Mouse (Mus musculus) Patski (cell line): ENCODE data around the gene Misp. TPM values are rescaled to one million over a fixed set of nuclear protein-coding genes. Genes with fewer than 3 reads are reported as not detected.

Experiments
- ATAC-seq: fragments of 100-300 bp; one replicate; pipeline ENCODE4 v1.8.0; 2021
- CTCF ChIA-PET: fragments of 350-600 bp; sonication (Branson Sonifier 250); formaldehyde crosslinking; loops from one replicate; lab custom pipeline; 2022; ENCODE audit warnings: inconsistent platforms; lab: Charles Lee
- POLR2A ChIA-PET: fragments of 350-600 bp; sonication (Branson Sonifier 250); formaldehyde crosslinking; loops from one replicate; lab custom pipeline; 2022; ENCODE audit warnings: antibody characterized with exemption, inconsistent platforms; lab: Charles Lee
- DNase-seq: peaks from one replicate; pipeline ENCODE4 v3.0.0-alpha.2; 2011; ENCODE audit warnings: low read depth, low spot score
- H3K27me3 ChIP-seq: fragments of 371-371 bp; one replicate; pipeline ENCODE4 v1.5.1; 2021
- CTCF ChIP-seq: fragments of 100-300 bp; IDR thresholded peaks from one replicate; pipeline ENCODE4 v1.5.1; 2021
- in situ Hi-C: fragments of 300-500 bp; cut with MboI; formaldehyde crosslinking; loops from 3 replicates; pipeline ENCODE4 v1.11.1; 2018; ENCODE audit warnings: low pct_unique_long_range_greater_than_20kb, mixed read lengths
- polyA plus RNA-seq: library from polyadenylated mRNA; unstranded; gene quantifications from one replicate; pipeline ENCODE4 v1.2.3, GENCODE M21; 2021

The Misp gene
- polyA plus RNA-seq, 1 experiment from 2014 or later = 0.17 TPM

DNA sequence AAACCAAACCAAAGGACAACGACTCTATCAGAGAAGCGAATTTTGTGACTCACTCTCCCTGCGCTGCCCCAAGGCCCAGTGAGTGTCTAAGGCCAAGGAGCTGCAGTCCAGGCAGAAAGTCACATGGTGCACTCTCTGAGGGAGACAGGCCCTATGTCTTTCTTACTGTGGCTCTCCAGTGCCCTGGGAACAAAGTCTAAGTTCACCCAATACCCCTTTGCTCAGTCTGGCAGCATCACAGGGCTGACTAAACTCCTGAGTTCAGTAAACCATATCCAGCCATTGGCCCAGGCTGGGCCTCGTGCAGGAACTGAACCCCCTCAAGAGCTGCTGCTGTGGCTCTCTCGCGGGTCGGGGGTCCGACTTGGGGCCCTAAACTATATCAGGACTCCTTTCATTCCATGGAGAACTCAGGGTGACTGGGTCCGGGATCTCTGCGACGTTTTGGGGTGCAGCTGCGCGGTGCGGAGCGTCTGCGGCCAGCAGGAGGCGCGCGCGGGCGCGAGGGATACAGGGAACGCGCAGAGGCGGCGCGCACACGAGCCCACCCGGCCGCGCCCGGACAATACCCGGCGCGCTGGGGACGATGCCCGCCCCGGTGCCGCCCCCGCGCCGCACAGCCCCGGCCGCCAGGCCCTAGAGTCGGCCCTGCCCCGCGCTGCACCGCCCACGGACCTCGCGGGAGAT, 27.6 kb upstream of the Misp start, which contains the start of gene Palm:
Gene Palm, plus strand, starts transcription at position 522 of the 687 bp plus-strand sequence.
- no peaks in the 10 kb centered on the region for H3K27me3 ChIP-seq
- DNase-seq = no peak
- peak; percentile 53 for ATAC-seq
- in situ Hi-C loops = no loop called here
- no peak for TF ChIP-seq CTCF
- ChIA-PET CTCF (interaction anchor here (0.7 to 3.2 kb wide), 6 partner anchors 9 to 95 kb away, joined by 3 to 24 read pairs (median 4); no protein-coding TSS in a partner anchor), POLR2A (interaction anchor here (2.7 kb wide), 1 partner anchor 19 kb away, joined by 12 read pairs; no protein-coding TSS in a partner anchor)

DNA sequence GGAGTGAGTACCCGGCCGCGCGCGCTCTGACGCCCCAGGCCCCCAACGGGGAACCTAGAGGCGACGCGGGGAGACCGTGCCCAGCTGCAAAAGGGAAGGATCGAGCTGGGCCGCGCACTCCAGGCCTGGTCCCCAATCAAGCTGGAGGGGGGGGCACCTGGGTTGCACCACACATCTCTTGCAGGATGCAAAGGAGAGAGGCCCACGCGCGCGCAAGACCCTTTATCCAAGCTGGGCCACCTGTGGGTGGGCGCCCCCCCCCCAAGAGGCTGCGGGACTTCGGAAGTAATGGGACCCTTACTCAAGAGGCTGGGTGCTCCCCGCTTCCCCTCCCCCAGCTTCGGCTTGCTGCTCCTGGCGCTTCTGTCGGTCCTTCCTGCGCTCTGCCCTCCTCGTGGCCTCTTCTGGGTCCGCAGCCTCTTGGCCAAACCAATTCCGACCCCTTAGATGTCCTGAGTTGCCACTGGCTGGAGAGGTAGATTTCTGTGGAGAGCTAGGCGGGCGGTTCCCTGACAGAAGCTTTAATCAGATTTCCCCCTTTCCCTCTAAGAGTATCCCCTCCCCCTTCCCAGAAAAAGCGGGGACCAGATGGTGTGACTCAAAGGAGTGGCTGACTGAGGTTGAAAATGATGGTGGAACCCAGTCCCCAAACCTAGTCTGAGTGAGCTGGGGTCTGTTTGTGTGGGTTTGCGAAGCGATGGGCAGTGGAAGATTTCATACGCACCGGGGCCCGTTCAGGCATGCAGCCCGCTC, 26.9 kb upstream of the Misp start:
- H3K27me3 ChIP-seq = no peaks in the 10 kb centered on the region
- TF ChIP-seq CTCF = no peak
- in situ Hi-C loops = no loop called here
- DNase-seq = no peak
- ChIA-PET CTCF (interaction anchor here (0.7 to 3.2 kb wide), 7 partner anchors 8 to 96 kb away, joined by 3 to 24 read pairs (median 6); no protein-coding TSS in a partner anchor), POLR2A (interaction anchor here (0.6 to 2.7 kb wide), 4 partner anchors 9 to 22 kb away, joined by 3 to 12 read pairs (median 4); no protein-coding TSS in a partner anchor)
- no peak for ATAC-seq

DNA sequence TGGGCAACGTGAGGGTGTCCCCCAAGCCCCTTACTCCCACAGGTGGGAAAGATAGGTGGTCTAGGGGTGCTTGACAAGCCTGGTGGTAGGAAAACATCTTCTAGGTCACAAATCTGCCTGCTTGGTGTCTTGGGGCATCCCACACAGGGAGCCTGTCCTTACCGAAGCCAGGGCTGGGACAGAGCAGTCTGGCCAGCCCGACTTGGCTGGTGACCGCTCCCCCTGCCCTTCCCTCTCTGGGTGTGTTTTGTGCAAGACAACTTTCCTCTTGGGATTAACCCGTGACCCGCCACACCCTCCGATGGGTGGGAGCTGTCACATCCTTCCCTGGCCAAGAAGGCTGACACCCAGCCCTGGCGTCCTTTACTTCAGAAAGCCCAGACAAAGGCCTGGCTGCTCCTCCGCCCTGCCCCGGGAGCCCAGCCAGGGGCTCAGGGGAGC, 26.3 kb upstream of the Misp start:
- ATAC-seq = no peak
- CTCF ChIA-PET = interaction anchor here (1.0 to 3.2 kb wide), 6 partner anchors 8 to 96 kb away, joined by 3 to 24 read pairs (median 8); no protein-coding TSS in a partner anchor
- POLR2A ChIA-PET = interaction anchor here (1.5 to 2.7 kb wide), 2 partner anchors 8 to 18 kb away, joined by 5 to 12 read pairs; no protein-coding TSS in a partner anchor
- TF ChIP-seq CTCF = no peak
- no peak for DNase-seq
- in situ Hi-C loops = no loop called here
- H3K27me3 ChIP-seq = no peaks in the 10 kb centered on the region

DNA sequence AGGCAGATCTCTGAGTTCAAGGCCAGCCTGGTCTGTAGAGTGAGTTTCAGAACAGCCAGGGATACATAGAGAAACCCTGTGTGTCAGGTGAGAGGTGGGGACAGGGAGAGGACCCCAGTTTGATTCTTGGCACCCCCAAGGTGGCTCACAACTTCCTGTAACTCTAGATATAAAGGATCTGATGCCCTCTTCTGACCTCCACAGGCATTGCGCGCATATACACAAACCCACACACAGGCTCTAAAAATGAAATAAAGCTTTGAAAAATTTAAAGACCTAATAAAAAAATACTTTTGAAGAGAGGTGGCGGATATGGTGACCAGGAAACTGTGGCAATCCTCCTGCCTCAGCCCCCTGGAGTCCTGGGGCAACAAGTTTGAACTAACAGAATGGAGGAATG, 24.9 kb upstream of the Misp start:
- ATAC-seq = no peak
- no peak for TF ChIP-seq CTCF
- POLR2A ChIA-PET = no interaction called here
- in situ Hi-C loops = no loop called here
- H3K27me3 ChIP-seq = no peaks in the 10 kb centered on the region
- DNase-seq = no peak
- CTCF ChIA-PET = interaction anchor here (0.9 to 2.9 kb wide), 4 partner anchors 9 to 31 kb away, joined by 3 to 11 read pairs (median 4); no protein-coding TSS in a partner anchor

DNA sequence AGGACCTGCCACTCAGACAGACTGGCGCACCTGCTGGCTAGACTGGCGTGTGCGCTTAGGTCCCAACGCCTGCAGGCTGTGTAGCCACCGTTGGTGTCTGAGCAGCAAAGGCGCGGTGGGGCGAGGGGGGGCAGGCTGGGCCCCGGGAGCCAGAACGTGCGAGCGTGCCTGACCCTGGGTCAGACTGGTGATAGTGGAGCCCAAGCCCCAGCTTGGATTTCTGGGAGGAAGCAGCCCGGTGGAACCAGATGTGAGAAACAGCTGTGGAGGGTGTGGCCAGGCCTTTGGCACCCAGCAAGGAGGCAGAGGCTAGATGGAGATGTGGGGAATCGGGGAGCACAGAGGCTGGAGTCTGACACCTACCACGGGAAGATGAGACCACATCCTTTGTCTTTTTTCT, 23.5 kb upstream of the Misp start:
- TF ChIP-seq CTCF = no peak
- H3K27me3 ChIP-seq = no peaks in the 10 kb centered on the region
- ChIA-PET CTCF (no interaction called here), POLR2A (interaction anchor here (0.6 kb wide), 1 partner anchor 15 kb away, joined by 3 read pairs; no protein-coding TSS in a partner anchor)
- in situ Hi-C loops = no loop called here
- ATAC-seq (no peak), DNase-seq (no peak)

DNA sequence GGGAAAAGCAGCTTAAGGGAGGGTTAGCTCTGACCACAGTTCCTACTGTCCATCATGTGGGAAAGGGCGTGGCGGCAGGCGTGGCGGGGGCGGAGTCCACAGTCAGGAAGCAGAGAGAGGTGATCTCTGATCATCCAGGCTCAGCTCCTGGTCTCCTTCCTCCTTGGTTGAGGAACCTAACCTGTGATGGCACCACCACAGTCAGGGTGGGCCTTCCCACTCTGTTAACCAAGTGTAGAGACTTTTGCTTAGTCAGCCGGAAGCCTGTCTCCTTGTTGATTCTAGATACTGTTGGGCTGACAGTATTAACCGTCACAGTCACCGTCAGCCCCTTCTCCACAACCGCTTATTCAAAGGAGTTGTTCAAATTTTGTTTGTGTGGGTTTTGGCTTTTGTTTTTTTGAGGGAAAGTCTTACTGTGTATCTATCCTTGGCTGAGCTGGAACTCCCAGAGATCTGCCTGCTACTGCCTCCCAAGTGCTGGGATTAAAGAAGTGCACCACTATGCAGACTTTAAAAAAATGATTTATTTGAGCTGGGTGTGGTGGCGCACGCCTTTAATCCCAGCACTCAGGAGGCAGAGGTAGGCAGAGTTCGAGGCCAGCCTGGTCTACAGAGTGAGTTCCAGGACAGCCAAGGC, 22.4 kb upstream of the Misp start:
- no peak for TF ChIP-seq CTCF
- no peaks in the 10 kb centered on the region for H3K27me3 ChIP-seq
- DNase-seq (no peak), ATAC-seq (no peak)
- ChIA-PET CTCF (interaction anchor here (1.0 kb wide), 1 partner anchor 10 kb away, joined by 3 read pairs; no protein-coding TSS in a partner anchor), POLR2A (no interaction called here)
- in situ Hi-C loops = no loop called here

DNA sequence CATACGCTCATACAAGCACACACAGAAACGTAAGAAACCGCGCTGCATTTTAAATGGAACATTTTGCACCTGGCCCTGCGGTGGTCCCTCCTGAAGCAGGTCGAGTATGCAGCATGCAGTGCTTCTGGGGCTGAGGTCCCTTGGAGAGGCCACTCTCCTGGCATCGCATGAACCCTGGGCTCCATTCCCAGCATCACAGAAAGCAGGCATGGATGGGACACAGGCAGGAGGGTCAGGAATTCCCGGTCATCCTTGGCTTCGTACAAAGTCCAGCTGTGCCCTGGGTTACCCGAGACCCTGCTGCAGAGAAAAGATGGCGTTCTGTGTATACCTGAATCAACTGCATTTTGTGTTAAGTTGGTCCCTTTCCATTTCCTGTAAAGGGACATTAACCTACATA, 20.3 kb upstream of the Misp start:
- ChIA-PET CTCF (interaction anchor here (1.3 to 3.5 kb wide), 3 partner anchors 8 to 20 kb away, joined by 7 to 17 read pairs (median 10); partner anchors contain the start of gene Palm), POLR2A (interaction anchor here (1.2 kb wide), 1 partner anchor 11 kb away, joined by 4 read pairs; no protein-coding TSS in a partner anchor)
- TF ChIP-seq CTCF = no peak
- in situ Hi-C loops = no loop called here
- DNase-seq (no peak), ATAC-seq (no peak)
- H3K27me3 ChIP-seq = no peaks in the 10 kb centered on the region

DNA sequence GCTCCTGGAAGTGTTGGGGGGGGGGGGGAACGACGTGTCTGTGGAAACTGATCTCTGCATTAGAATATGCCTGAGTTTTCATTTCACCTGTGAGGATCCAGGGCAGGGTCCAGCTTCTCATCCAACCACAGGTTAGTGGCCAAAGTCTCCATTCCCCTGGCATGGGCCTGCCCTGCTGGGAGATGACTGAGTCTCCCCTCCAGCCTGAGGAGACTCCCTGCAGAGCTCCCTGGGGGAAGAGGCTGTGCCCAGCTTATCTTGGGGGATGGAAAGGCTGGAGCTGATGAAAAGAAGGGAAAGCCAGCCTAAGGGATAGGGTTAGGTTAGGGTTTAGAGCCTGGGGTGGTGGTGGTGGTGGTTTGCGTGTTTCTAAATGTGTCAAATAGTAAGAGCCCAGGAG, 19.0 kb upstream of the Misp start:
- CTCF ChIA-PET = interaction anchor here (1.2 to 3.5 kb wide), 8 partner anchors 9 to 158 kb away, joined by 3 to 17 read pairs (median 8); partner anchors contain the start of genes Palm and Wdr18
- POLR2A ChIA-PET = interaction anchor here (0.7 to 0.9 kb wide), 3 partner anchors 19 to 52 kb away, joined by 3 to 4 read pairs (median 3); partner anchors contain the start of gene Ptbp1
- in situ Hi-C loops = no loop called here
- no peak for DNase-seq
- no peak for TF ChIP-seq CTCF
- no peaks in the 10 kb centered on the region for H3K27me3 ChIP-seq
- peak; percentile 45 for ATAC-seq

DNA sequence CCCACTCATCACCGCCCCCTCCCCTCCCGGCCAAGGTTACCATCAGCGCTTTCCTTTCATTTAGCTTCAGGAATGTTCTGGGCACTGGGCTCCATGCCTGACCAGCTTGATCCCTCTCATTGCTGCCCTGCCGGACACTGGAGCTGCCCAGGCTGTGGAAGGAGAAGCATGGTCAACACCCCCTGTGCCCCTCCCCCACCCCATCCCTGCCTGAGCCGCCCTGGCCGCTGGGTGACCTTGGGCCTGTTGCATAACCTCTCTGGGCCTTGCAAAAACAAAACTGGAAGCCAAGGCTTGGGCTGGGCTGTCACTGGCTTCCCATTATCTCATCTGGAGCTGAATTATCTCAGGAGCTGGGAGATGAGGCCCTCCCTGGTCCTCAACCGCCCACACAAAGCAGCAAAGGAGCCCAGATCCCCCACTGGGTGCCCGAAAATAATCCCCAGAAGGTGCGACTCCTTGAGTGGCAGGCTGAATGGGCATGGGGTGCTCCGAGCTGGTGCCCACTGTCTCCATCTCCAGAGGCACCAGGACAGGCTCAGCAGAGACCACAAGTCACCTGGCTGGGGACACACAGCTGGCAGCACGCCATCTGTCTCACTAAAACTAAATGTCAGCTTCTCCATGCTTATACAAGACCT, 18.3 kb upstream of the Misp start:
- CTCF ChIA-PET = interaction anchor here (1.2 to 3.5 kb wide), 7 partner anchors 10 to 157 kb away, joined by 3 to 17 read pairs (median 7); partner anchors contain the start of genes Palm and Wdr18
- no peak for DNase-seq
- peak; percentile 83 for ATAC-seq
- H3K27me3 ChIP-seq = no peaks in the 10 kb centered on the region
- no peak for TF ChIP-seq CTCF
- in situ Hi-C loops = no loop called here
- POLR2A ChIA-PET = interaction anchor here (0.5 to 1.5 kb wide), 6 partner anchors 8 to 98 kb away, joined by 3 to 7 read pairs (median 4); partner anchors contain the start of gene Bsg
